Mouse (Mus musculus) forebrain, embryonic 12.5 days (tissue): ENCODE measurements around the gene Spats2. TPM values are rescaled to one million over a fixed set of nuclear protein-coding genes. Genes with fewer than 3 reads are reported as not detected.
"Not testable (repeated sequence)": the region's sequence is repeated elsewhere in the genome, so short reads cannot be mapped to it uniquely, and the experiment has no call there.

Source experiments
- ATAC-seq: fragments of 200-750 bp; cut with Nextera tagmentation; 2 replicates; pipeline ENCODE4 v1.8.0; 2017; ENCODE audit warnings: moderate TSS enrichment; ENCODE audit not compliant: low FRiP score
- H3K27ac ChIP-seq: fragments of 300-500 bp; sonication (generic); 2 replicates; pipeline ENCODE4 v1.5.1; 2016; ENCODE audit warnings: mild to moderate bottlenecking
- H3K27me3 ChIP-seq: fragments of 300-500 bp; sonication (generic); 2 replicates; pipeline ENCODE4 v1.6.1; 2016; ENCODE audit warnings: mild to moderate bottlenecking
- H3K36me3 ChIP-seq: fragments of 300-500 bp; sonication (generic); replicated peaks from 2 replicates; pipeline ENCODE4 v1.6.1; 2016; ENCODE audit warnings: mild to moderate bottlenecking
- H3K4me1 ChIP-seq: fragments of 300-500 bp; sonication (generic); 2 replicates; pipeline ENCODE4 v1.6.1; 2016
- H3K4me2 ChIP-seq: fragments of 300-500 bp; sonication (generic); 2 replicates; pipeline ENCODE4 v1.6.1; 2016; ENCODE audit warnings: mild to moderate bottlenecking, moderate library complexity
- H3K4me3 ChIP-seq: fragments of 300-500 bp; sonication (generic); replicated peaks from 2 replicates; pipeline ENCODE4 v1.5.1; 2016; ENCODE audit warnings: mild to moderate bottlenecking
- H3K9ac ChIP-seq: fragments of 300-500 bp; sonication (generic); 2 replicates; pipeline ENCODE4 v1.6.1; 2016; ENCODE audit warnings: mild to moderate bottlenecking
- H3K9me3 ChIP-seq: fragments of 300-500 bp; sonication (generic); 2 replicates; pipeline ENCODE4 v1.6.1; 2016
- WGBS: fragments of 180-500 bp; shearing (Covaris S2); methylation state at CpG from one replicate; pipeline ENCODE4 v1.1.7; 2016; 5-methylcytosine and 5-hydroxymethylcytosine counted together
- polyA plus RNA-seq: library from polyadenylated mRNA; unstranded; fragments of >200 nt; fragmentation: Nextera tagmentation; extraction: Ambion mirVana; gene quantifications from 2 replicates; pipeline ENCODE4 v1.2.1, GENCODE M21; 2016

The Spats2 gene
- polyA plus RNA-seq, 1 experiment from 2014 or later = 69.8 TPM

- WGBS = under 1% methylated on average over 29 of the region's 35 CpGs
Observed at GRCm38 (mm10) chr15:99126816-99127365, 1.2 kb downstream of the Spats2 start.

GRCm38 (mm10) chr15:99127851-99128522, 2.3 kb downstream of the Spats2 start:
- H3K9ac ChIP-seq = peak overlapping the region; percentile 89
- no peaks in the 10 kb centered on the region for H3K9me3 ChIP-seq
- H3K4me2 ChIP-seq = peak overlapping the region; percentile 60
- no peaks in the 10 kb centered on the region; the same call in 1 of the 2 replicates for H3K27me3 ChIP-seq
- no peak overlapping the region for H3K27ac ChIP-seq
- ATAC-seq = no peak
- H3K4me3 ChIP-seq = peak overlapping the region; percentile 77
- 0 out of 2 replicates have a peak, but pooled peaks cover 5% of the 10 kb centered on the region for H3K36me3 ChIP-seq
- WGBS = 64% methylated on average over 6 of the region's 6 CpGs
- H3K4me1 ChIP-seq = peaks cover 33% of the 10 kb centered on the region

More at GRCm38 (mm10) chr15:99126816-99127365, 1.2 kb downstream of the Spats2 start:
- Histone ChIP-seq H3K27ac (peak overlapping the region; percentile 96), H3K9ac (peak overlapping the region; percentile 89), H3K4me2 (peak overlapping the region; percentile 60), H3K36me3 (0 out of 2 replicates have a peak, but pooled peaks cover 2% of the 10 kb centered on the region), H3K4me1 (peaks cover 33% of the 10 kb centered on the region), H3K4me3 (peak overlapping the region; percentile 77), H3K9me3 (no peaks in the 10 kb centered on the region), H3K27me3 (no peaks in the 10 kb centered on the region; the same call in 1 of the 2 replicates)
- peak; percentile 33 for ATAC-seq

GRCm38 (mm10) chr15:99129441-99129840, 3.7 kb downstream of the Spats2 start:
- peak overlapping the region; percentile 36; the same call in 1 of the 2 replicates for H3K9ac ChIP-seq
- peaks cover 33% of the 10 kb centered on the region for H3K4me1 ChIP-seq
- H3K4me2 ChIP-seq = peak overlapping the region; percentile 25
- no peak overlapping the region for H3K27ac ChIP-seq
- no peaks in the 10 kb centered on the region for H3K9me3 ChIP-seq
- no peaks in the 10 kb centered on the region; the same call in 1 of the 2 replicates for H3K27me3 ChIP-seq
- WGBS = 38% methylated on average over 11 of the region's 11 CpGs
- H3K36me3 ChIP-seq = 0 out of 2 replicates have a peak, but pooled peaks cover 5% of the 10 kb centered on the region
- ATAC-seq = no peak
- H3K4me3 ChIP-seq = no peak overlapping the region

DNA sequence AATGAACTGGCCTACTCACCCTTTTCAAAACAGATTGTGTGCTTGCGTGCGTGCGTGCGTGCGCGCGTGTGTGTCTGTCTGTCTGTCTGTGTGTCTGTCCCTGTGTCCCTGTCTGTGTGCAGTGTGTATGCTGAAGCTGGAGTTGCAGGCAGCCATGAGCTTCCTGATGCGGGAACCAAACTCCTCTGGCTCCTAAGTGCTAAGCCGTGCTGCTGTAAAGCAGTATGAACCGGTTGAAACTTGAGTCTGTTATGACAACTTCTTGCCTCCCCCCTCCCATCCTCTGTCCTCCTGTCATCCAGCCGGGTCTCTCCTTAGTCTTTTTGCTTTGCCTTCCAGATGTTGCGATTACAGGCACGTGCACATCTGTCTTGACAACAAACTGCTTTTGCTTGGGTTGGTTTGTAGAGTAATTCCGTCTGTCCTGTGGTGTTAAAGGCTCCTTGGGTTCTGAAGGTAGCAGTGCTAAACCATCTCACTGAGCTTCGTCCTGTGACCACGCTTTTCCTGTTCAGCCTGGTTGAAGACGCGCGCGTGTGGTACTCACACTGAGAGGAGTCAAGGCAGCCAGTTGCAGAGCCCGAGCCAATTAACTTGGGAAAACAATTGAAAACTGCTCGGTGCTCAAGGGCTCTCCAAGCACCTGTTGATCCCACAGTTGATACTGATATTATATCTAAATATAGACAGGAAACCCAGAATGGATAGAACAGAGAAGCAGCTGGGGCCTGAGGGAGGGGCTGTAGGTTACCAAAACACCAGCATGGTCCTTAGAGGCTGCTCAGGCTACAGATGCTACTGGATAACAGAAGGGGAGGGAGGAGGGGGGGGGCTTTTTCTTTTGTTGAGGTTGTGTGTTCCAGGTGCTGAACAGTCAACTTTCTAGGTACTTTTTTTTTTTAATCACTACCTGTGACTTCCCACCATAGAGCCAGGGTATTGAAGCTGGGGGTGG, 4.5 kb downstream of the Spats2 start:
- Histone ChIP-seq H3K27me3 (no peaks in the 10 kb centered on the region; the same call in 1 of the 2 replicates), H3K4me1 (peaks cover 33% of the 10 kb centered on the region), H3K9ac (peak overlapping the region; percentile 36; the same call in 1 of the 2 replicates), H3K9me3 (no peaks in the 10 kb centered on the region), H3K27ac (no peak overlapping the region; the same call in 1 of the 2 replicates), H3K4me3 (no peak overlapping the region), H3K4me2 (peak overlapping the region; percentile 25), H3K36me3 (0 out of 2 replicates have a peak, but pooled peaks cover 5% of the 10 kb centered on the region)
- ATAC-seq = no peak
- WGBS = 64% methylated on average over 22 of the region's 22 CpGs

- Histone ChIP-seq H3K4me1 (peaks cover 5% of the 10 kb centered on the region), H3K9me3 (peaks cover 5% of the 10 kb centered on the region), H3K4me3 (no peak overlapping the region), H3K4me2 (no peak overlapping the region), H3K36me3 (peaks cover 12% of the 10 kb centered on the region), H3K9ac (no peak overlapping the region), H3K27ac (no peak overlapping the region), H3K27me3 (no peaks in the 10 kb centered on the region)
- WGBS = 89% methylated on average over 5 of the region's 5 CpGs
- no peak for ATAC-seq
Observed at GRCm38 (mm10) chr15:99138389-99138788, 12.7 kb downstream of the Spats2 start.

DNA sequence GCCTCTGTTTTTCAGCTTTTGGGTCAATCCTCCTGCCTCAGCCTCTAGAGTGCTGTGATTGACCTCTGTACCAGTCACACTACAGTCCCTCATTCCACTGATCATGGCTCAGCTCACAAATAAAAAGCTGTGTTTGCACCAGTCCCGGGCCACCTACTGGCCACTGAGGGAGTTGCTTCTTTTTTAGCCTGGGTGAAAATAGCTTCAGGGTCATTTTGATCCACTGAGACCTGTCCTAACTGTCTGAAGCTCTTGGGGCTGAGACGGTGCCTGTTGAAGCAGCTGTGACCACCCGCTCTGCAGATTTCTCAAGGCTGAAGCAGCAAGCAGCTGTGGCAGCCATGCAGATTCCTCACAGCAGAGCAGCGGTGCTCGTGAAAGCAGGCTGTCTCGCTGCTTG, 14.0 kb downstream of the Spats2 start:
- WGBS = 66% methylated on average over 6 of the region's 6 CpGs
- Histone ChIP-seq H3K4me3 (no peak overlapping the region), H3K9me3 (peaks cover 5% of the 10 kb centered on the region), H3K4me1 (peaks cover 5% of the 10 kb centered on the region), H3K4me2 (no peak overlapping the region), H3K9ac (no peak overlapping the region), H3K36me3 (peaks cover 12% of the 10 kb centered on the region), H3K27ac (no peak overlapping the region), H3K27me3 (no peaks in the 10 kb centered on the region)
- no peak for ATAC-seq

- Histone ChIP-seq H3K36me3 (peaks cover 67% of the 10 kb centered on the region), H3K4me3 (no peak overlapping the region), H3K4me1 (no peaks in the 10 kb centered on the region), H3K27ac (no peak overlapping the region), H3K9ac (no peak overlapping the region), H3K27me3 (no peaks in the 10 kb centered on the region), H3K4me2 (no peak overlapping the region), H3K9me3 (no peaks in the 10 kb centered on the region)
- no peak for ATAC-seq
- WGBS = 95% methylated on average over 7 of the region's 7 CpGs
Observed at GRCm38 (mm10) chr15:99150516-99150915, 24.8 kb downstream of the Spats2 start.

GRCm38 (mm10) chr15:99151324-99151723, 25.6 kb downstream of the Spats2 start:
- Histone ChIP-seq H3K36me3 (peaks cover 59% of the 10 kb centered on the region), H3K9ac (no peak overlapping the region), H3K27me3 (no peaks in the 10 kb centered on the region), H3K9me3 (no peaks in the 10 kb centered on the region), H3K4me2 (no peak overlapping the region), H3K4me3 (no peak overlapping the region), H3K27ac (no peak overlapping the region), H3K4me1 (no peaks in the 10 kb centered on the region)
- 83% methylated on average over 8 of the region's 8 CpGs for WGBS
- no peak for ATAC-seq

- H3K9me3 ChIP-seq = no peaks in the 10 kb centered on the region
- no peaks in the 10 kb centered on the region for H3K4me1 ChIP-seq
- H3K4me3 ChIP-seq = no peak overlapping the region
- ATAC-seq = no peak
- H3K4me2 ChIP-seq = no peak overlapping the region
- no peak overlapping the region for H3K9ac ChIP-seq
- 96% methylated on average over 8 of the region's 8 CpGs for WGBS
- H3K27ac ChIP-seq = no peak overlapping the region
- H3K27me3 ChIP-seq = no peaks in the 10 kb centered on the region
- H3K36me3 ChIP-seq = peaks cover 42% of the 10 kb centered on the region
Observed at GRCm38 (mm10) chr15:99153466-99153865, 27.8 kb downstream of the Spats2 start.

DNA sequence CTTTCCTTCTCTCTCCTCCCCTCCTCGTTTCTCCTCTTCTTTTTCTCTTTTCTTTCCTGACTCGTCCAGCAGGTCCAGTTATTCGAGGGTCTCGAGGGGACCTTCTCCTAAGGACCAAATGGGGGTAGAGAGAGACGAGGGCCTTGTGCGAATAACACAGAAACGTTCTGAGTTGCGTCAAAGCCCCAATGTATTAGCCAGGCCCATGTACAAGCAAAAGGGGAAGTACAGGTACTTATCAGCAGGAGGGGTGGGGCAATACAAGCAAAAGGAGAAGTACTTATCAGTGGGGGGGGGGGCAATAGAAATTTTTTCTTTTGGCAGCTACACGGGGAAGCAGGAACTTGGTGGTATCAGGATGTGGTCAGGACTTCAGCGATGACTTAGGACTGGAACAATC, 28.8 kb downstream of the Spats2 start:
- 92% methylated on average over 10 of the region's 10 CpGs for WGBS
- H3K36me3 ChIP-seq = peaks cover 35% of the 10 kb centered on the region

DNA sequence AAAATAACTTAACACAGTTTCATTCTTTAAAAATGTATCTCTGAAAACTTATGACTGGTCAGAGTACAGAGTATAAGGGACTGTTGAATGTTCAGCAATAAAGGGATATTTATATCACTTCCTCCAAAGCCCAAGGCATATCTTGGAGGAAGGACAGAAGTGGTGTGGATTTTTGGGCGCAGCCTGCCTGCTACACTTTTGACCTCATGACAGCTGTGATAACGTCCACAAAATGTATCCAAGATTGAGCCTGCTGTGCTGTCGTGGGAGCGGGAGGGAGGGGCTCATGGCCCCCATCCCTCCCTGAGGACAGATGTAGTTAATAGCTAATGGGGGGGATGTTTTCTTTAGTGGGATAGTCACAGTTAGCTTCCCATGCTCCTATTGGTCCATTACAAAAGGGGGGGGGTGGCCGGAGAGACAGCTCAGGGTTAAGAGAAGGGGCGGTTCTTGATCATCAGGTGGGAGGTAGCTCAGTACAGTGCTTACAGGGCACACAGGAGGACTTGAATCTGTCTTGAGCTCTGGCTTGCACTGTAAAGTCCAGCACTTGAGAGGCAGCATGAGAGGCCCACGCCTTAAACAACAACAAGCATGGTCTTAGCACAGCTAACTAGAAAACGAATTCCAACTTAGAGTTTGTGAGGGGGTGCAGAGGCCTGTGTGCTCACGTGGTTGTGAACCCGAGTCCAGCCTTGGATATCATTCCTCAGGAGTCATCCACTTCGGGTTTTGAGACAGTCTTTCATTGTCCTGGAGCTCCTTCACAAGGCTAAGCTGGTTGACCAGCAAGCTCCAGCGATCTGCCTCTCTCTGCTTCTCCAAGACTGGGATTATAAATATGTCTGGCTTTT, 38.0 kb downstream of the Spats2 start:
- no peak for ATAC-seq
- Histone ChIP-seq H3K4me2 (no peak overlapping the region), H3K36me3 (peaks cover 26% of the 10 kb centered on the region), H3K4me1 (no peaks in the 10 kb centered on the region), H3K27me3 (no peaks in the 10 kb centered on the region), H3K9me3 (no peaks in the 10 kb centered on the region), H3K27ac (no peak overlapping the region), H3K4me3 (no peak overlapping the region), H3K9ac (no peak overlapping the region)
- WGBS = 81% methylated on average over 12 of the region's 12 CpGs

More for the DNA sequence above, 28.8 kb downstream of the Spats2 start:
- H3K27ac ChIP-seq, ATAC-seq, H3K4me2 ChIP-seq, H3K27me3 ChIP-seq, H3K9ac ChIP-seq, H3K9me3 ChIP-seq, H3K4me1 ChIP-seq, H3K4me3 ChIP-seq: not testable (repeated sequence)
